Mouse (Mus musculus) ovary, postnatal 10 days (tissue): ENCODE measurements around the gene Gm39566.

Experiments
- DNase-seq: peaks from one replicate; pipeline ENCODE4 v3.0.0; 2022; ENCODE audit warnings: low spot score

Gene Gm39566

DNA sequence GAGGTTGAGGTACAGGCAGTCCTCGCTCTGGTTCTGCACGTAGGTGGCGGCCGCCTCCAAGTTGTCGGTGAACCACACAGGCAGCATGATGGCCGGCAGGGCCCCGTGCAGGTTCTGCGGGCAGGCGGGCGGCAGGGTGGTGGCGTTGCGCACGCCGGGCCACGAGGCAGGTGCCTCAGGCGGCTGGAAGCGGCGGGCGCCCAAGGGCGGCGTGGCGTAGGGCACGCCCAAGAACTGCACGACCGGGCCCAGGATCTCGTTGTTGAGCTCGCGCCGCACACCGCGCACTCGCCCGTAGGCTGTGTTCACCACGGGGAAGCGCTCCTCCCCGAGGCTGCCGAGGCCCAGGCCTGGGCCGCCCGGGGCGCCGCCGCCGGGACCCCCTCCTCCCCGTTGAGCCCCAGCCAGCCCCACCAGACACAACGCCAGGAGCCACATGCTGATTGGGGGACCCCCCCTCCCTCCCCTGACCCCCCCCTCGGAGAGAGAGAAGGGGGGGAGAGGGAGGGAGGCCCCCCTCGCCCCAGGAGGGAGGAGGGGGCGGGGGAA lies 19.0 kb upstream of the Gm39566 start:
- DNase-seq: no peak

DNA sequence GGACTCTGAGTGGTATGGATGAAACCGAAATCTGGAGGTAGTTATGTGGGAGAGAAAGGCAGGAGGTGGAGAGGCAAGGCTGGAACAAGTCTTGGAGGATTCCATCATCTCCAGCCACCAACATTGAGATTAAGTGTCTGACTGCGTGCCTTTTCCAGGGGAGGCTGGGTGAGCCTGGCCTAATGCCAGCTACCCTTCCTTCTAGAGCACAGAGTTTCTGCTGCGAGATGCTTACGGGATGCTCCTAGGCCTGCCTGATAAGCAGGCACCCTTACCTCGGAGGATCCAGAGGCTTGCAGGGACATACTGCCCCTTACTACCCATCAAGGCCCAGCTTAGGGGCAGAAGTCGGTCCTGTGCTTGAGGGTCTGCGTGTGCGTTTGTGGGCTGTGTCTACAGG lies 18.5 kb upstream of the Gm39566 start:
- no peak for DNase-seq

DNA sequence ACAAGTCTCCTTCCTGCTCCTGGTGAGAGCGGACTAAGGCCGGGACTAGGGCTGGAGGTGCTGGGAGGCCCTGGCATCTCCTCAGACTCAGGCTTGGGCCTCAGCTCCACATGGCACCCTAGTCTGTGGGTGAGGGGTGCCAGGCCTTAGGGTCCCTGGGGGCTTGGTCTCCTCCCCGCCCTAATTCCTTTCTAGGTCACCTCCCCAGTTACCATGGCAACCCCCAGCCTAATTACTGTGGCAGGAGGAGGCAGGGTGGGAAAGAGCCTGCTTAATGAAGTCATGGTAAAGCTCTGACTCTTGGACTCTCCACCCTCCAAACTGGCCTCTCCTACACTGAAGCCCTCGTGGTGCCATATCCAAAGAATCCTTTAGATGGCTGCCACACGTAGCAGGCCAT lies 13.7 kb upstream of the Gm39566 start:
- no peak for DNase-seq

DNA sequence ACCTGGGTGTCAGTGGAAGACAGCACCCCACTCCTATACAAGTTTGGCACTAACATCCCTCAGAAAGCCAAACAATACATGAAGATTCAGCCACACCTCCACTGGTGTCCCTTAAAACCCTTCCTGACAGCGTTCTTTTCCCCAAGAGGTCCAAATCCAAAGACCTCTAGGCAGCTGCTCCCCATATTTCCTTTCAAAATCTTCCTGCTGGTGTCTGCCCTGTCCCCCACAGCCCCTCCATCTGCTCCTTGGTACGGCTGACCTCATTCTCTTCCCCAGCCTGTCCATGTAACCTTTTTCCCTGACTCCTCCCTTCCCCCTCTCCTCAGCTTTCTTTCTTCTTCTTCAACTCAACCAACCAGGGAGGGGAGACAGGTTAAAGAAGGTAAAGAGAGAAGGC lies 8.4 kb upstream of the Gm39566 start:
- DNase-seq: no peak

DNA sequence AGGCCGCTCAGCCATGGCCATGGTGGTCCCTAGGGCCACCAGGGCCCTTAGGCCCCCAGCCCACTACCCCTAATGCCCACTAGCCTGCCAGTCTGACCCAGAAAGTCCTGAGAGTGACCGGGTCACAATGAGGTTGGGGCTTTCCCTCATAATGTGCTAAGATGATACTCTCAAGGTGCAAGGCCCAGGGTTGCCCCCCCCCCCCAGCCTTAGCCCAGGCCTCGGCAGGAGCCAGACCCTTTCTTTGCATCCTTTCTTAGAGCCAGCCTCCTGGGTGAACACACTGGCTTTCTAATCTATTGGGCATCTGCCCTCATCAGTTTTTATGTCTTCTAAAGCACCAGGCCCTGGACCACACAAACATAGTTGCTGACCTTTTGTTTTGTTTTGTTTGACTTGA lies 7.0 kb upstream of the Gm39566 start, which contains the start of gene Spem1:
TSS of gene Spem1 (minus strand) at position 101 of the 400 bp plus-strand sequence.
- DNase-seq: no peak

DNA sequence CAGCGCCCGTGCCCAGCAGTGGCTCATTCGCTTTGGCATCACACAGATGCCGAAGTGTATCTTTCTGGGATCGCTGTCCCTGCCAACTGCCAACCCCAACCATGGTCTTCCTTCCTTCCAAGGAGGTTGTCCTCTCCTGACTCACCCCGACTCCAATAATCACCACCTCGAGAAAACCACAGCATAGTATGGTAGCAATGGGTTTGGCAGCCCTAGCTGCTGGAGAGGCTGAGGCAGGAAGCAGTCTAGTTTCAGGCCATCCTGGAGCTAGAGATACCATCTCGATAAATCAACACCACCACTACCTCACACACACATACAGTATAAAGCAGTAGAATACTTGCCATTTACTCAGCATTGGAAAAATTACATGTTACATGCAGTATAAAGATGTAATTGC lies 3.8 kb upstream of the Gm39566 start:
- DNase-seq: no peak

DNA sequence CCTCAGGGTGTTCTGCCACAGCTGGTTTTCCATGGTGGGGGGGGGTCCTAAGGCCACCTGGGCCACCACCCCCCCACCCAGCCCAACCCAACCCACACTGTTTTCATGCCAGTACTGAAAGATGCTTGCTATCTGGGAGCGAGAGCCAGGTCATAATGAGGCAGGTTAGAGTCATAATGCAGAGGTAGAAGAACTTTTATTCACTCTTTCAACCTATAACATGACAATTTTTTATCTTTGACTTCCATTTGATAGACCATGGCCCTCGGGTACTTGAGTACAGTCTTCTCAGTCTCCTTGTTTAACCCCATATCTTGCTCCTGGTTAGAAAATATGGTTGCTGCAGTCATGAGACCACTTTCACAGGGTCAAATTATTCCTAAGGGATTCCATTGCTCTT lies 3.3 kb upstream of the Gm39566 start, which contains the start of gene Spem2:
TSS of gene Spem2 (minus strand) at position 101 of the 400 bp plus-strand sequence.
- no peak for DNase-seq

DNA sequence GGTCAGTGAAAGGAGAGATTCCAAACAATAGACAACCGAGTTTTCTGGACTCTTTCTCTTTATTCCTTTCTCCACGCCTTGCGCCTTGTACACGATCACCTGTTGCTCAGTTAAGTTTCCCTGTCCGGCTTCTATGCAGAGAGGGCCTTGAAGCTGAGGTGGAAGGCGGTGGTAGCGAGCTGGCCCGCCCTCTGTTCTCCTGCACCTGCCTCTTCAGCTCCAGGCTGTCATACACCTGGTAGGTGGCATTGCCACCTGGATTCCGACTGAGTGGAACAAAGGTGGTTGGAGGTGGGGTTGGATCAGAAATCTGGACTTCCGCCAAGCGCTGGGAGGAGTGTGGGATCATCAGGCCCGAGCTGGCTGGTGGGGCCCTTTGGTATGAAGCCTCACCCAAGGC lies 1.4 kb upstream of the Gm39566 start:
- no peak for DNase-seq

DNA sequence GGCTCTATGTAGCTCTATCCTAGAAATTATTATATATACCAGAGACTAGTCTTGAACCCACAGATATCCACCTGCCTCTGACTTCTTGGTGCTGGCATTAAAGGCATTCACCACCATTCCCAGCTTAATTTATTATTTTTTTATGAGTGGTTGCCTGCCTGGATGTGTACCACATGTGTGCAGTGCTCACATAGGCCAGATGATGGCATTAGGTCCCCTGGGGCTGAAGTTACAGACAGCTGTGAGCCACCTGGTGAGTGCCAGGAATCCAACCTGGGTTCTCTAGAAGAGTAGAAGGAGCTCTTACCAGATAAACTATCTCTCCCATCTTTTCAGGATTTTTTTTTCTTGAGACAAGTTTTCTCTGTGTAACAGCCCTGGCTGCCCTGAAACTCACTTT lies 4.8 kb downstream of the Gm39566 start:
- DNase-seq: no peak

DNA sequence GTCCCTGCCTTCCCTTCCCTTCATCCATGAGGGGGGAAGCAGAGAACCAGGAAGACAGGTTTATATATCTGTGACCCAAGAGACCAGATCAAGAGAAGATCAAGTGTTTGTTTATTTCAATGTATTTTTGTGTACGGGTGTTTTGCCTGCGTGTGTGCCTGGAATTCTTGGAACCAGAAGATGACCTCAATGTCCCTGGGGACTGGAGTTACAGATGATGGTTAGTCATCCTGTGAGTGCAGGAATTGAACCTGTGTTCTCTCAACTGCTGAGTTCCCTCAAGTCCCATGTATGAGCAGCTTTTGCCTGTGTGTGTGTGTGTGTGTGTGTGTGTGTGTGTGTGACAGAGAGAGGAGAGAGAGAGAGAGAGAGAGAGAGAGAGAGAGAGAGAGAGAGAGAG lies 7.5 kb downstream of the Gm39566 start:
- no peak for DNase-seq

DNA sequence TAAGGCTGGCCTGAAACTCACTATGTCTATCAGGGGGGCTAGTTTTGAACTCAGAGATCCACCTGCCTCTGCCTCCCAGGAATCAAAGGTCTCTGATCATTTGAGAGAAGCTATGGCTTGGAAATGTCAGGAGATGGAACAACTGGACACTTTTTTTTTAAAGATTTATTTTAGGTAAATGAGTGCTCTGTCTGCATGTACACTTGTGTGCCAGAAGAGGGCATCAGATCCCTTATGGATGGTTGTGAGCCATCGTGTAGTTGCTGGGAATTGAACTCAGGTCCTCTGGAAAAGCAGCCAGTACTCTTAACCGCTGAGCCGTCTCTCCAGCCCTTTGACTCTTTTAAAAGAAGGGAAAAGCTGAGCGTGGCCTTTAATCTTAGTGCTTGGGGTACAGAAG lies 8.7 kb downstream of the Gm39566 start:
- no peak for DNase-seq

DNA sequence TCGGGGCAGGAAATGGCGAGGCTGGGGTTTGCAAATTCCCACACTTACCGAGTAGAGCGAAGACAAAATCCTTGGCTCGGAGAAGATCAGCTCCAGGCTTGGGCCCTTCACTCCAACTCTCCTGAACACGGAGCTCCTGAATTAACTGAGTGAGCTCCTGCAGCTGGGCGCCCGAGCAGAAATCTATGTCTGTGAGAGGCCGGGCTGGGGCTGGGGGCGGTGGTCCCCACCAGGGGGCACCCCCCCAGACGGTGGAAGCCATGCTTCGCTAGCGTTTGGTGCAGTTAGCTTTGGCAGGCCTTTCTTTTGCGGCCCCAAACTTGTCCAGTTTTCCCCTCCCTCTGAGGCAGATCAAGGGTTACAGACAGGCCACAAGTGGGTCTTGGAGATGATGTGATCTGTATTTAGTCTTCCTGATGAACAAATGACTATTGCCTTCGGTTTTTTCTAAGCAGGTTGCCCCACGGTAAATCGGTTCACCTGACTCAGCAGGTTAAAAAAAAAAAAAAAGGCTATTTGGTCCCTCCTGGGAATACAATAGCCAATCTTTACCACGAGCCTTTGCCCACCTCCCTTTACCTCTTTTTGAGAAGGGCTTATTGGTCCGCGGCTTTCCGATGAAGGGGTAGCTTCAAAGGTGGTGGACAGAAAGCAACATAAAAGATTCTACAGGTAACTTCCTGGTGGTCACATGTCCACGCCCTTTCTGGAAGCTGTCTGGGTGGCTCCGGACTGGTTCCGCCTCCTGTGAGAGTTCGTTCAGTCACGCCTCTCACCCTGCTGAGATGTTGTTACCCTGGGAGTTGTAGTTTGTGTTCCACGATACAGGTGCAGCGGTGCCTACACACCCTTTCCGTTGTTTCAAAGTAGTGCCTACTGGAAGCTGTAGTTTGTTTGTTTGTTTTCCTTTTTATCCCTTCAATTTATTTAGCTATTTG lies 9.9 kb downstream of the Gm39566 start, which contains the start of gene Tmem102:
TSS of gene Tmem102 (minus strand) at position 653 of the 938 bp plus-strand sequence.
- no peak for DNase-seq

DNA sequence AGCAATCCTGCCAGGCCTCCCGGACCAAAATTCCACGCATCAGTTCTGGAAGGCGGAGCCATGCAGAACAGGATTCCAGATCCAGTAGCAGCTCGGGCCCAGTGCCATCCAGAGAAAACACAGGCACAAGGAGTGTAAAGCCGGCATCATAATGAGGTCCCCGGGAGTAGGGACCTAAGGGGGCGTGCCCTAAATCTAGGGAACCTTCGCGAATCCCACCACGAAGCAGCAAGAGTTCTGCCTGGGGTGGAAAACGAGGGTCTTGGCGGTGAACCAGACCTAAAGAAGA lies 10.5 kb downstream of the Gm39566 start:
- DNase-seq: no peak

DNA sequence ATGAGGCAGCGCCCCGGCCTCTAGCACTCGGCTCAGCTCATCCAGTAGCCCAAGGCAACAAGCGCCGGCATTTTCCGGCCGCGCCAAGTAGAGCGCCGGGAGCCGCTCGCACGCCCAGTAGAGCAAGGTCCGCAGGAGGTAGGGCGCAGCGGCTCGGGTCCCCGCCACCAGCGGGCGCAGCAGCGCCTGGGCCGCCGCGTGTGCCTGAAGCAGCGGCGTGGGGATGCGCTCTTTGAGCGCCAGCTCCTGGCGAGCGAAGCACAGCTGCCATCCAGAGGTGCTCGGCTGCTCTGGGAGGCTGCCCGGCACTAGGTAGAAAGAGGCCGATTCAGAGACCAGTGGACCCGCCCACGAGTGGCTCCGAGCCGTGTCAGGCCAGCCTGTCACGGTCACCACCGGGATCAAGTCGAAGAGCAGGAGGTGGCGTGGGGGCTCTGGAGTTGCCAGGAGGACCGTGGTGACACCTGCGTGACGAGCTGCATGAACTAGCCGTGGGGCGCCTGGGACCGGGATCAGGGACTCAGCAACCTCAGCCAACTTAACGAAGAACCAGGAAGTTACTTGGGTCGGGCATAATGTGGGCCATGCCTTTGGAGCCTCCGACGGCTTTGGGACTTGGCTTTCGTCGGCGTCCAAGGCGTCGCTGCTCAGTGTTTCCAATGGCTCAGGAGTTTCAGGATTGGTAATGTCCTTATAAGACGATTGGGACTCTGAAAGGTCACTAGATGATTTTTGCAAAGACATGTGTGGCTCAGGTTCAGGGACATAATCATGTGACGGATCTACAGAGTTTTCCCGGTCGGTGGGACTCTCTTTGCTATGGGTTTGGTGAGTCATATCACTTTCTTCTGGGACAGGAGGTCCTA lies 11.1 kb downstream of the Gm39566 start:
- DNase-seq: peak; percentile 33

DNA sequence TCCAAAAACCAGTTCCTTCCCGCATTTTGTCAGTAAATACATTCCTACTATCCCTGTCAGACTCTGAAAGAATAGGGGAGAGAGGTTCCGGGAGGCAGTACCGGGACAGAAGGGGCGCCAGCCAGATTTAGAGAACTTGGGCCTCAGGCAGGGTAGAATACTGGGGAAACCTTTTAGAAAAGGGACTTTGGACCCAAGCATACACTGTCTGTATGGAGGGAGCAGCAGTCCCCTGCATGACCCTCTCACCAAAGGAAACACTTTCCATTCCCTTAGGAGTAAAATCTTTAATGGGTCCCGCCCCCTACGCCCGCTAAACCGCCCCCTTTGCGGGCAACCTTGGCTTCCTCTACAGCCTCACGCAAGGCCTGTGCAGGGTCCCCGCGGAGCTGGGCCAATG lies 11.8 kb downstream of the Gm39566 start:
- no peak for DNase-seq

DNA sequence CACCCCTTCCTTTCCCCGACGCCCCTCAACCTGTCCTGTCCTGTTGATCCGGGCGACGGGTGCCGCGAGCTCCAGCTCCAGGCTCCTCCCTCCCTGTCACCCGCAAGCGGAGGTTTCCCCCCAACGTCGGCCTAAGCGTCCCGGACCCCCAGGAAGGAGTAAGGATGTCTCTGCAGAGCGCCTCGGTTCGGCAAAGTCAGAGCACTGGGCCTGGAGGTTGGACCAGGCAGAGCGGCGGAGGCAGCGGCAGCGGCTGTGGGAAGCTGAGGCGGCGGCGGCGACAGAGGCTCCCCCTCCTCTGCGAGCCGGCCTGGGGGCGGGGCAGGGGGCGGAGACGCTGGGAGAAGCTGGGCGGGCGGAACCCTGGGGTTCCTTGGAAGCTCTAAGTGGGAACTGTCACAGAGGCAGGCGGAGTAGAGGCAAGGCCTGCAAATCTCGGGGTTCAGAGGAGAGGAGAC lies 12.4 kb downstream of the Gm39566 start:
- peak; percentile 68 for DNase-seq

DNA sequence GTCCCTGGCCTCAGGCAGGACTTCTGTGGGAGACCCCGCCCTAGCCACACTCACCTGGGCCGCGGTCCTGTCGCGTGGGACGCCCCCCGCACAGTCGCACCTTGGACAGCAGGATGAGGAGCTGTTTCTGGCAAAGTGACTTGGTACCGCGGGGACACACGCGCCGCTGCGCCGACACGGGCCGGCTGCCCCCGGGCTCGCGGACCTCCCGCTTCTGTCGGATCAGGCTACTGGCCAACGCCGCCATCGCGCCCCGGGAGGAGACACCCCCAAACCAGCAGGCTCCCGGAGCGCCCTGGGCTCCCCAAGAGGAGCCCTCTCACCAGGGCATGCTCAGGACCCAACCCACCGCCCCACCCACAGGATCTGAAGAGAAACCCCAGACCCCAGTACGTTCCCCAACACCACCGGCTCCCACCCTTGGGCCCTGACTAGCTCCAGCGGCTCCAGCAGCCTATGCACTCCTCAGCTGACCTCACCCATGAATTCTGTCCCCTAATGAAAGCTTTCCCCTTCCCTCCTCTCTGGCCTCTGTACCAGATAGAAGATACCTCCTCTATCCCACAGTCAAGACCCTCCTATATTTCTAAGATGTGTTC lies 13.6 kb downstream of the Gm39566 start, which contains the start of gene Fgf11:
TSS of gene Fgf11 (minus strand) at position 479 of the 599 bp plus-strand sequence.
- no peak for DNase-seq

DNA sequence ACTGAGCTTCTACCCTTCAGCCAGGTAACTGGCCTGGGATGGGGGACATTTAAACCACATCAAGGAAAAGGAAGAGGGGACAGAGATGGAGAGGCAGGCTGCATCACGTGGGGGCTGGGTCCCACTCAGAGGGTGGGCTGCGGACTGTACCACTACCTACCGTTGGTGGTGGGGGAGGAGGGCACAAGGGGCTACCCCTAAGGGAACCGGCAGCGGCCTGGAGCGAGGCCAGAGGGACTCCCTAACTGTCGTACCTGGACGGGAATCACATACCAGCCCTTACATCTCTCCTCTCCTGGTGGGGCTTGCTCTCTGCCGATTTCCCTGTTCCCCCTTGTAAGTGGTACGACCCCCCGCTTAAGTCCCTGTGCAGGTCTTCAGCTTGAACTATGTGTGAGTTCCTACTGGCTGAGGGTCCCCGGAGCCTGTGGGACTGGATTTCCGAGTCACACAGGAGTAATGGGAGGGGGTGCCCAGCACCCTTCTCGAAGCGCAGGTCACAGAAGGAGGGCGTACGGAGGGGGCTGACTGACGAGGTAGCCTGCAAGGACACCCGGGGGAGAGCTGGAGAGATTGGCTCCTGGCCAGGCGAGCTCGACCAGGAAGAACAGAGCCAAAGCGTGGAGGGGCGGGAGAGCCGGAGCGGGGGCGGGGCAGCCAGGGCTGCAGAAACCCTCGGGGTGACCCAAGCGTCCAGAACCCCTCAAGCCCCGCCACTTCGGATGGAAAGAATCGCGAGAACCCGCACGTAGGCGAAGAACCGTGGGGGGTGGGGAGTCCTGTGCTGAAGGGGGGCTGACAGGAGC lies 14.5 kb downstream of the Gm39566 start:
- peak; percentile 55 for DNase-seq

DNA sequence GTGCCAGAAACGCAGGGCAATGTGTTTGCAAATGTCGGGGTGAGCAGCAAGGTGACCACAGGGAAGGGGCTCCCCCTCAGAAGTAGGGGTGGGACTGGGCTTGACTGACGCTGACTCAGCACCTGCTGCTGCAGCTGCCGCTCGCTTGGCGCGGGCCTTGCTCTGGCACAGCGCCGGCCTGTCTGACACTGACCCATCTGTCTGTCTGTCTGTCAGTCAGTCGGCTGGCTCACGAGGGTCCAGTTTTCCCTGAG lies 15.0 kb downstream of the Gm39566 start:
- DNase-seq: no peak

DNA sequence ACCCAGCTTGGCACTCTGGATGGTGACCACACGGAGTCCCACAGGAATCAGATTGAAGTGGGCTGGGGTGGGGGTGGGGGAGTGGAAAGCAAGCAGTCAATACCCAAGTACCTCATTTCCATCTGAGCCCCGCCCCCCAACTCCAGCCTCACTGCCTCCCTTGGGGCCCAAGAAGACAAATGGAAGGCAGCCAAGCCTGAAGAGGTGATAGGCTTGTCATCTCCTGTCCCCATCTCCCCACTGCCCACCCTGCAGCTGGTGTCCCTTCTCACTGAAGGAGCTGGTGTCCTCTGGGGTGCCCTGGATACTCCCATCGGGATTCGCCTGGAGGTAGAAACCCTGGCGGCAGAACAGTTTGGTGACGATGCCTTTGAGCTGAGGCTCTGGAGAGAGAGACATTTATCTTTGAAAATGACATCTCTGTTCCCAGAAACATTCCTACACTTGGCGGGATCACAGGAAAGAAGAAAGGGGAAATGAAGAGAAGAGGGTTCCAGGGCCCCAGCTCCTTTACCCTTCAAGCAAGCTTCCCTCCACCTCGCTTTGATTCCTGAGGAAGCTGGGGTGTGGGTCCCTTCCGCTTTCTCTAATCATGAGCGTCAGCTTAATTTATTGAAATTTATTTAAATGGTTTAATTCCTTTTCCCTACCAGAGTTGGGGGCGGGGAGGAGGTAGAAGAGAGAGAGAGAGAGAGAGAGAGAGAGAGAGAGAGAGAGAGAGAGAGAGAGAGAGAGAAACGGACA lies 15.5 kb downstream of the Gm39566 start:
- DNase-seq: no peak

DNA sequence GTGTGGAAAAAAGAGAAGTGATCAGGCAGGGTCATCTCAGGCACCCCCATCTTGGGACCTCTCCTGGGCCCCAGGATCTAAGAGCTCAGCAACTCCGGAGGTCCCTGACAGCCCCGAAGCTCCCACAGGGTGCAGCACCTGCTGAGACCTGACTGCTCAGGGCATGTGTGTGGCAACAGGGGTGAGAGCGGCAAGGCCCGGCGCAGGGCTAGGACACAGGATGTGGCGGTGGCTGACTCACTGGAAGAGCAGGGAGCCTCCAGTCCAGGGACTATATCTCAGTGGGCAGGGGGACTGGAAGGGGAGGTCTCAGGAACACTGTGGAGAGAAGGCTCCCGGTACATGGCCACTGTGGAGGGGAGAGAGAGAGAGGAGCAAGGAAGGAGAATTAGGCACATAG lies 17.2 kb downstream of the Gm39566 start:
- no peak for DNase-seq
